Mouse (Mus musculus): ENCODE data around the gene Sik1.

Sik1 gene

GRCm38 (mm10) chr17:31854770-31855596, 621 bp downstream of the Sik1 start:
- peak in 1 of 2 experiments; percentile 39 for DNase-seq

GRCm38 (mm10) chr17:31853448-31854188, 2.0 kb downstream of the Sik1 start:
- DNase-seq = no peak

GRCm38 (mm10) chr17:31852782-31853447, 2.7 kb downstream of the Sik1 start:
- no peak for DNase-seq

GRCm38 (mm10) chr17:31851816-31852476, 3.7 kb downstream of the Sik1 start:
- no peak for DNase-seq

- DNase-seq = no peak
Measured at GRCm38 (mm10) chr17:31850457-31850980, 5.1 kb downstream of the Sik1 start.

GRCm38 (mm10) chr17:31846970-31847369, 8.6 kb downstream of the Sik1 start:
- DNase-seq = no peak

GRCm38 (mm10) chr17:31846352-31846751, 9.3 kb downstream of the Sik1 start:
- DNase-seq = no peak

GRCm38 (mm10) chr17:31843891-31844290, 11.7 kb downstream of the Sik1 start:
- DNase-seq = no peak

GRCm38 (mm10) chr17:31842930-31843822, 12.4 kb downstream of the Sik1 start:
- DNase-seq = no peak

GRCm38 (mm10) chr17:31841842-31842611, 13.6 kb downstream of the Sik1 start:
- no peak for DNase-seq

- no peak for DNase-seq
Measured at GRCm38 (mm10) chr17:31841453-31841841, 14.2 kb downstream of the Sik1 start.

GRCm38 (mm10) chr17:31840423-31841003, 15.1 kb downstream of the Sik1 start:
- DNase-seq = no peak

GRCm38 (mm10) chr17:31836772-31837171, 18.8 kb downstream of the Sik1 start:
- no peak for DNase-seq

- DNase-seq = no peak
Measured at GRCm38 (mm10) chr17:31836264-31836607, 19.4 kb downstream of the Sik1 start.

- DNase-seq = no peak
Measured at GRCm38 (mm10) chr17:31835528-31836263, 19.9 kb downstream of the Sik1 start.

GRCm38 (mm10) chr17:31834320-31835065, 21.1 kb downstream of the Sik1 start:
- DNase-seq = no peak

GRCm38 (mm10) chr17:31833752-31834151, 21.9 kb downstream of the Sik1 start:
- no peak for DNase-seq

- DNase-seq = no peak
Measured at GRCm38 (mm10) chr17:31832577-31832964, 23.0 kb downstream of the Sik1 start.

All from cerebellum, adult 18-20 months (tissue).